Mouse (Mus musculus): Measurements from ENCODE around the gene Acvr1b. TPM values are rescaled to one million over a fixed set of nuclear protein-coding genes. Genes with fewer than 3 reads are reported as not detected.

Gene Acvr1b
- 10 to 100 TPM; 25.7 to 26.7 TPM for total RNA-seq (2023)

DNA sequence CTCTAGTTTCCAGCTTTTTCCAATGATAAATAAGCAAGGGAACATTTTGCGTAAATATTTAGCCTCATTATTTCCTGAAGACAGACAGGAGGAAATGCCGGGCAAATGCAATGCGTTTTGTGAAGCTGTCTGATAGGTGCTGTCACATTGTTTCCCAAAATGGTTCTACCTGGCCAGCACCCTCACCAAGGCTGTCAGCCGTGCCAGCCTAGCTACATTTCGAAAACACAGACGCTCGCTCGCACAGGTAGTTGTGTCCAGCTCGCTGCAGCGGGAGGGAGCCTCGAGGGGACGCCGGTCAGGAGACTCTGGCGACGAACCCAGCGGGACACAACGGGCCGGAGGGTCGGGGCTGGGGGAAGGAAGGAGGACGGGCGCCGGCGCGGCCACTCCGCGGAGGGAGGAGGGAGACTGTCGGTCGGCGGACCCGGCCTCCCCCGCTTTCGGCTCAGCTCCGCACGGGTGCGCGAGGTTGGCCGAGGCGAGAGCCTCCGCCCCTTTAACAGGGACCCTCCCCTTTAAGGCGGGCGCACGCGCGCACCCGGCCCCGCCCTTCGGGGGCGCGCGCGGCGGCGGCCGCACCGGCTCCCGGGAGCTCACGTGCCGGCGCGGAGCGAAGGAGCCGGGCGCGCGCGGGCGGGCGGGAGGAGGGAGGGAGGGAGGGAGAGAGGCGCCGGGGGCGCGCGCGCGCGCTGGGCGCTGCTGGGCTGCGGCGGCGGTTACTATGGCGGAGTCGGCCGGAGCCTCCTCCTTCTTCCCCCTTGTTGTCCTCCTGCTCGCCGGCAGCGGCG lies at the start of gene Acvr1b:
Gene Acvr1b (plus strand): TSS at position 647 of the 791 bp plus-strand sequence.

DNA sequence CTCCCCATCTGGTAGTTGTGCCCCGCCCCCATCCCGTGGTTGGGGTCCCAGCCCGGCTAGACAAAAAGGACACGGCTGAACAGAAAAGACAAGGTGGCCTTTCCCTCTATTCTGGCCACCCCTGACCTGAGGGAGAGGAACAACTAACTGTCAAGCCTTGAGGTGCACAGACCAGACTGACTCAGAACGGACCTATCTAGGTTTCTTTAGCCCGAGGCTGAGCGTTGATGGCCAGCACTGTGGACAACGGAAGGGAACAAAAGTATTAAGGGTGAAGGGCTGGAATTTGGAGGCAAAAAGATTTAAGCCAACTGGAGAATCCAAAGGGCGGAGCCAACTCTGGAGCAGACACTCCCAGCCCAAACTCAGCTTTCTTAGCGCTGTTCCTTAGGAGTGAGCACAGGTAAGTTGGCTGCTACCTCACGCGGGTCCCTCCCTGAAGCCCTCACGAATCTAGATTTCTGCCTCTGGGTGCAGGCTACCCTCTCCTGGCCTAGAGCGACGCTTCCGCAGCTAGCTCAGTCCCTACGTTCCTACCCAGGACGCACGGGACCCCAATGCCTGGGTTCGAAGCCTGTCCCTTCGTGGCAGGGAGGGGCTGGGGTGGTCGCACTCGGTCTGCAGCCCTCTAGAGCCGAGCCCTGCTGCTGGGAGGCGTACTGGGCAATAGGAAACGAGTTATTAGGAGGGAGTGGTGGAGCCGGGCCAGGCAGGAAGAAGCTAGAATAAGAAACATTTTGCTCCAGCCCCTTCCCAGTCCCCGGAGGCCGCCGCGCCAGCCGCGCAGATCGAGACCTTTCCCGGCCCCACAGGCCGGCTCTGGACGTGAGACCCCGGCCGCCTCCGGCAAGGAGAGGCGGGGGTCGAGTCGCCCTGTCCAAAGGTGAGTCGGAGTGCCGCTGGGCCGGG lies 45.4 kb upstream of the Acvr1b start, which contains the start of gene Acvrl1:
Gene Acvrl1 (plus strand): TSS at position 342 of the 909 bp plus-strand sequence.

DNA sequence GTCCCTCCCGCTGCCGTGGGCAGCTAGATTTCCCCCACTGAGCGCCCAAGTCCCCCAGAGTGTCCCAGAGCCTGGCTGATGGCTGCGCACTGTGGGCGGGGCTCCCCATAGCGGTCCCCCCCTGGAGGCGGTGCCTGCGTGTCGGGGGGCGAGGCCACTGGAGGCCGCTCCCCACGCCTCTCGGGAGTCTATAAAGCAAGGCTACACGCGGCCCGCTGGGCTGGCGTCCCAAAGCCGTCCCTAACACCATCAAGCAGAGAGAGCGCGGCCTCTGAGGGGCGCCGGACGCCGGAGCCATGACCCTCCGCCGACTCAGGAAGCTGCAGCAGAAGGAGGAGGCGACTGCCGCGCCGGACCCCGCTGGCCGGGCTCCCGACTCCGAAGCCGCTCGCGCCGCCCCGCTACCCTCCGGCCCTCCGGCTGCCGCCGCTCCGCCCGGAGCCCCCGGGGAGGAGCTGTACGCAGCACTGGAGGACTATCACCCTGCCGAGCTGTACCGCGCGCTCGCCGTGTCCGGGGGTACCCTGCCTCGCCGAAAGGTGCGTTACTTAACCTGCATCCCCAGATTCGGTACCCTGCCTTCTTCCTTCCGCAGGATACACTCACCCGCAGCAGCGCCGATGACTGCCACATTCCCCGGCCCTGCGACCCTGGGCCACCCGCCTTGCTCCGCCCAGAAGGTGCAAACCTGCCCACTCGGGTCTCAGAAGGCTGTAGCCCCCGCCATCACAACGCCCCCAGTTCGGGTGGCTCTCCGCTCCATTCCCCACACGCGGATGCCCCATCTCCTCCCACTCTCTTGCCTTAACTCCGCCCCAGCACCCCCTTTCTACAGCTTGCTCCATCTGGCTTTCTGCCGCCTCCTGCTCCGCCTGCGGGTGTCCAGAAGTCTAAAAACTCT lies 50.4 kb downstream of the Acvr1b start, which contains the start of gene Grasp:
Gene Grasp (plus strand): TSS at position 183 of the 901 bp plus-strand sequence.

DNA sequence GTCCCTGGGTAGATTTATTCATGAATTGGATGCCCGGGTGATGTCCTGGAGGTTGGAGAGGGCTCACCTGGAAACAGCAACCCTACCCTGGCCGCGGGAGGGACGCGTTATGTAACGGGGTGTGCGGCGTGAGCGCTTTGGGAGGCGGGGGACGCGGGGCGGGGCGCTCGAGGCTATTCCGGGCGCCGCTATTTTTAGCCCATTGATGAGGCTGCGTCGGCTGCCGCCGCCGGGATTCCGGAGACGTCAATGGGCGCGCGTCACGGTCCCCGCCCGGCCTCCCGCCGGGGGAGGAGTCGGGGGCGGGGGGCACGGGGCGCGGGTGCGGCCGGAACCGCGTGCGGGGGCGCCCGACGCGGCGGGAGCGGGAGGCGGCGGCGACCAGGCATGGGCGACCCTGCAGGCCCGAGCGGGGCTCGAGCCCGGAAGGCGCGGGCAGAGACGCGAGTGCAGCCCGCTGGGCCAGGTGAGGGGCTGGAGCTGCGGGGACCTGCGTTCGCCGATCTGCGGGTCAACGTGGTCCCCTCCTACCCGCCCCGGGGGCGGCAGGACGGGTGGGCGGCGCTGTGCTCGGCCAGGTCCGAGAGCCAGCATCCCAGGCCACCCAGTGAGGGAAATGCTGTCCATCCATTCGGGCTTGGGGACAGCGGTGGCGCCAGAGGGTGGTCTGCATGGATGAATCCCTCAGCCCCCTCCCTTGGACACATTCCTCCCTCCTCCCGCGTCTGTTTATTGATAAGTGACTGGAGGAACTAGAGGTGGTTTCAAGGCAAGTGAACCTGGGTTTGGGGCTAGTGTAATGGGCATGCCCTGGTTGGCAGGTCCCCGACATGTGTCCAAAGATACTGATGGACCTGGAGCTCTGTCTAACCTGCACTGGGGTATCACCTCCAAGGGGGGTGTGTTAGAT lies 80.3 kb downstream of the Acvr1b start, which contains the start of gene Nr4a1:
Gene Nr4a1 (plus strand): TSS at position 384 of the 910 bp plus-strand sequence.

Other genes starting within 250 kb of the Acvr1b start
- gene Gm47841, start 126.7 kb upstream of the Acvr1b start, total RNA-seq (2023), result not detected
- gene Fignl2, start 95.5 kb upstream of the Acvr1b start, total RNA-seq (2023), result 1 to 10 TPM in 1 of 2 experiments, under 1 TPM in 1; 0.89 to 1.0 TPM
- not detected for gene Ankrd33, start 58.3 kb upstream of the Acvr1b start, total RNA-seq (2023)
- gene Acvrl1, start 45.5 kb upstream of the Acvr1b start, total RNA-seq (2023), result 10 to 100 TPM; 52.6 to 61.6 TPM
- 10 to 100 TPM; 15.2 to 17.9 TPM for gene Grasp, start 50.1 kb downstream of the Acvr1b start, total RNA-seq (2023)
- gene Nr4a1, start 80.2 kb downstream of the Acvr1b start, total RNA-seq (2023), result 1,000 to 10,000 TPM; 2,185 to 2,202 TPM
- gene Atg101, start 110.2 kb downstream of the Acvr1b start, total RNA-seq (2023), result 10 to 100 TPM; 42.9 to 44.5 TPM
- under 1 TPM; 0.46 to 0.79 TPM for gene 6030408B16Rik, start 119.1 kb downstream of the Acvr1b start, total RNA-seq (2023)
- 100 to 1,000 TPM; 169 to 182 TPM for gene Krt80, start 196.1 kb downstream of the Acvr1b start, total RNA-seq (2023)
- 1 to 10 TPM; 6.9 to 7.7 TPM for gene Krt7, start 237.0 kb downstream of the Acvr1b start, total RNA-seq (2023)